Mouse (Mus musculus) ES-E14 (cell line): Measurements from ENCODE around the gene Efna3. TPM values are rescaled to one million over a fixed set of nuclear protein-coding genes. Genes with fewer than 3 reads are reported as not detected.

Source experiments
- DNase-seq: peaks from one replicate; pipeline ENCODE4 v3.0.0-alpha.2; 2013; ENCODE audit warnings: low read depth, low spot score
- H3K27ac ChIP-seq: 2 replicates; pipeline ENCODE4 v1.5.1; 2012; ENCODE audit warnings: low read depth, mild to moderate bottlenecking, low read length, moderate library complexity, mixed read lengths; ENCODE audit not compliant: poor library complexity, insufficient read depth, severe bottlenecking
- H3K36me3 ChIP-seq: 2 replicates; pipeline ENCODE4 v1.6.1; 2012; ENCODE audit warnings: mild to moderate bottlenecking, low read length, moderate library complexity, mixed read lengths; ENCODE audit not compliant: control insufficient read depth, poor library complexity, insufficient read depth, severe bottlenecking
- H3K4me1 ChIP-seq, 2 experiments: fragments of 150-350 bp in 1 of 2; sonication (generic) in 1 of 2; 2 replicates each; pipeline ENCODE4 v1.6.1; 2012; ENCODE audit warnings: low read length in 2 of 2, mild to moderate bottlenecking in 1 of 2, mixed read lengths in 1 of 2; ENCODE audit not compliant: control insufficient read depth in 2 of 2, insufficient read depth in 2 of 2, poor library complexity in 1 of 2
- H3K4me3 ChIP-seq, 2 experiments: fragments of 150-350 bp in 1 of 2; sonication (generic) in 1 of 2; 2 replicates each; pipeline ENCODE4 v1.5.1; 2012; ENCODE audit warnings: low read length in 2 of 2, low read depth in 1 of 2, mild to moderate bottlenecking in 1 of 2, mixed read lengths in 1 of 2; ENCODE audit not compliant: insufficient read depth in 1 of 2, poor library complexity in 1 of 2, severe bottlenecking in 1 of 2
- H3K9ac ChIP-seq: 2 replicates; pipeline ENCODE4 v1.6.1; 2012; ENCODE audit warnings: low read depth, mild to moderate bottlenecking, low read length, mixed read lengths; ENCODE audit not compliant: poor library complexity, insufficient read depth, severe bottlenecking
- H3K9me3 ChIP-seq: fragments of 150-350 bp; sonication (generic); 2 replicates; pipeline ENCODE4 v1.6.1; 2012; ENCODE audit warnings: low read depth, mild to moderate bottlenecking, low read length; ENCODE audit not compliant: control insufficient read depth, insufficient read depth
- CHD2 ChIP-seq: IDR thresholded peaks from 2 replicates; pipeline ENCODE4 v1.6.1; 2014; ENCODE audit warnings: mild to moderate bottlenecking, low read depth, low read length, inconsistent platforms
- HCFC1 ChIP-seq: IDR thresholded peaks from 2 replicates; pipeline ENCODE4 v1.6.1; 2012; ENCODE audit warnings: low read length, inconsistent platforms, borderline replicate concordance; ENCODE audit not compliant: insufficient read depth
- MAFK ChIP-seq: IDR thresholded peaks from 2 replicates; pipeline ENCODE4 v1.6.1; 2014; ENCODE audit warnings: mild to moderate bottlenecking, low read depth, low read length, inconsistent platforms; ENCODE audit not compliant: insufficient read depth
- ZC3H11A ChIP-seq: IDR thresholded peaks from 2 replicates; pipeline ENCODE4 v1.6.1; 2012; ENCODE audit warnings: low read depth, mild to moderate bottlenecking, inconsistent platforms, low read length, borderline replicate concordance
- ZNF384 ChIP-seq: IDR thresholded peaks from 2 replicates; pipeline ENCODE4 v1.6.1; 2012; ENCODE audit warnings: low read depth, low read length, inconsistent platforms
- in situ Hi-C, 2 experiments: fragments of 600-800 bp; cut with MboI; formaldehyde crosslinking; loops; one replicate each; pipeline ENCODE4 v1.15.1; 2025; ENCODE audit warnings: low sequenced_read_pairs in 2 of 2, inconsistent platforms in 1 of 2; ENCODE audit not compliant: unreplicated experiment in 2 of 2
- total RNA-seq: library from RNA; depleted of rRNA; stranded (reverse); fragments of 300-350 nt; gene quantifications from 2 replicates; pipeline ENCODE4 v1.2.3, GENCODE M21; 2012

The Efna3 gene
- total RNA-seq, 1 experiment: 7.5 TPM

DNA sequence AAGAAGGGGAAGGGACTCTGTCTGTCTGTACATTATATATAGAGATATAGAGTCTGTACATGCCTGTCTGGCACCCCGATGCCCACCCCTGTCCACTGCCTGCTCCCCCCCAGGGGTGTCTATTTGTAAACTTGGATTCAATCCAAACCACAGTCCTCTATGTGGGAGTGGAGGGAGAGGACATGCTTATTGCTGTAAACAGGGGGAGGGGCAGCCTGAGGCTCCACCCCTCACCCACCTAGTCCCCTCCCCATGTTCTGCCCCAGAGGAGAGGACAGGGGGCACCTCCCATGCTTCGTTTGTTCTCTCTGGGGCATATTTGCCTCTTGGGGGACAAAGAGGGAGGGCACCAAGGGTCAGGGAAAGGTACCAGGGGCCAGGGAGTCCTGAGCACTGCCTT, 8.0 kb downstream of the Efna3 start:
- H3K27ac ChIP-seq: 0 out of 2 replicates have a peak overlapping the region, but pooled peaks have one; percentile 7
- TF ChIP-seq MAFK: no peak
- no peak for TF ChIP-seq ZNF384
- TF ChIP-seq HCFC1: no peak
- TF ChIP-seq ZC3H11A: no peak
- TF ChIP-seq CHD2: no peak
- peaks cover 0 to 22% of the 10 kb centered on the region in 2 experiments; a peak in 2 of 4 replicates for H3K4me1 ChIP-seq
- peak overlapping the region; percentile 50 to 66; a peak in 3 of 4 replicates for H3K4me3 ChIP-seq
- H3K9me3 ChIP-seq: no peaks in the 10 kb centered on the region
- DNase-seq: no peak
- in situ Hi-C loops: no loop called here
- H3K9ac ChIP-seq: no peak overlapping the region; the same call in 1 of the 2 replicates
- no peaks in the 10 kb centered on the region for H3K36me3 ChIP-seq

DNA sequence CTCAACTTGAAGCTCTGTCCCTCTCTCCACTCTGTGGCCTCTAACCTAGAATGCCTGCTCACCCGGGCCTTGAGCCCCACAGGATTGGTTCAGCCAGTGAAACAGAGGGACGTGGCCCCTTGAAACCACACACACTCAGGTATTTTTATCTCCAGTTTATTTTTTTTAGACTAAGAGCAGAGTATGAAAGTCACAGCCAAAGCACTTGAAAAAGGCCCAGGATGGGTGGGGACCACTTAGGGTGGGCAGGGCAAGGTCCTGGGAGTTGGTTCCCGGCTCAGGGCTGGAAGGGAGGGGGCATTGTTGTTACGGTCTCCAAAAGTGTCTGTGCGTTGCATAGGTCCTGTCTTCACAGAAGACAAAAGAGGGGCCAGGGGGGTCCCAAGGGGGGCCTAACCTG, 8.4 kb downstream of the Efna3 start:
- in situ Hi-C loops: no loop called here
- no peak overlapping the region for H3K27ac ChIP-seq
- TF ChIP-seq HCFC1 (no peak), MAFK (no peak), CHD2 (no peak)
- DNase-seq: no peak
- no peaks in the 10 kb centered on the region for H3K36me3 ChIP-seq
- 0 out of 4 replicates have a peak overlapping the region, but pooled peaks of 1 of the 2 experiments have one; percentile 4 for H3K4me3 ChIP-seq
- H3K9me3 ChIP-seq: no peaks in the 10 kb centered on the region
- H3K4me1 ChIP-seq: peaks cover 0 to 22% of the 10 kb centered on the region in 2 experiments; a peak in 2 of 4 replicates
- H3K9ac ChIP-seq: no peak overlapping the region

DNA sequence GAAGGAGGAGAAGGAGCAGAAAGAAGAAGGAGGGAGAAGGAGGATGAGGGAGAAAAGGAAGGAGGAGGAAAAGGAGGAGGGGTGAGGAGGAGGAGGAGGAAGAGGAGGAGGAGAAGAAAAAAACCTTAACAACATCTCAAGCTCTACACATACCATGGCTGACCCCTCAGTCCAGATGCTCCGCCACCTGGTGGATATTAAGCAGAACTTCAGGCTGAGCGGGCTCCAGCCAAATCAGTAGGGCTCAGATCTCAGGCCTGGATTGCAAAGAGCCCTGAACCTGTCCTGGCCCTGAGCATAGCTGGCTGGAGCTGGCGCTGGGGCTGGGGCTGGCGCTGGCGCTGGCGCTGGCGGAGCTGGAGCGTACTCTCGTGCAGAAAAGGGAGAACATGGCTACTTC, 14.7 kb downstream of the Efna3 start:
- peak; percentile 77 for TF ChIP-seq ZNF384
- TF ChIP-seq CHD2: no peak
- TF ChIP-seq ZC3H11A: peak; percentile 33; the same call in 1 of the 2 replicates
- H3K4me3 ChIP-seq: no peak overlapping the region
- no peaks in the 10 kb centered on the region for H3K9me3 ChIP-seq
- peak; percentile 86 for DNase-seq
- peaks cover 2 to 11% of the 10 kb centered on the region in 2 experiments; a peak in 2 of 4 replicates for H3K4me1 ChIP-seq
- peak overlapping the region; percentile 27; the same call in 1 of the 2 replicates for H3K9ac ChIP-seq
- in situ Hi-C loops: no loop called here
- no peaks in the 10 kb centered on the region for H3K36me3 ChIP-seq
- H3K27ac ChIP-seq: no peak overlapping the region

DNA sequence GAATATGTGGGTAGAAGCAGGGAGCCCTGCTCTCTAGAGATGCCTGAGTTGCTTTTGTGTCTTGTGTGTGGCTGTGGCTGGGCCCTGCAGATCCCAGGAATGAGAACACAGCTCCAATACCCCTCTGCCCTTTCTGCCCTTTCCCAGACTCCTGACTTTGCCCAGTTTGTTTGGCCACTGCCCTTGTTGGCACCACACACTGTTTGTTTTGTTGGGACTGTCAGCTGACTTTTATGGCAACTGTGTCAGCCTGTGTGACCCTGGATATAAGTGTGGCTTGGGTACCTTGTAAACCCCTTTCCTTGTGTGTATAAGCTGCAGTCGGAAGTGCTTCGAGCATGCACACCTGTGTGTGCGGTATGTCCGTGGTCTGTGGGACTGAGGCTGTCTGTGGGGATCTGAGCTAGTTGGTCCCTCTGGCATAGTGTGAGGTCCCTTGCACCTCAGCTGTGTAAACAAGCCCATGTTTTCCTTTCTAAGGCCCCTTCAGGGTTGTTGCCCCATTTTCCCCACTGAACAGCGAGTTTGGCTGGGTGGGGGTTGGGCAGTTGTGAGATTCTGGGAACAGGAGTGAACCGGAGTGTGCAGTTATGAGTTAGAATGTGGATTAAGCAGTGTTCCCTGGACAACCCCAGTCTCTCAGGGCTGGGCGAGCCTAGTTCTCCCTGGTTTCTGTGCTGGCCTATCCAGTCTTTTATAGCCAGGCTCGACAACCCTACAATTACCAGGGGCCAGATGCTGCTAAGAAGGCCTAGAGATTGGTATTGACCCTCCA, 17.0 kb downstream of the Efna3 start:
- no peak overlapping the region for H3K9ac ChIP-seq
- no peak for DNase-seq
- H3K36me3 ChIP-seq: no peaks in the 10 kb centered on the region
- no peak overlapping the region for H3K4me3 ChIP-seq
- H3K9me3 ChIP-seq: no peaks in the 10 kb centered on the region
- no peak overlapping the region for H3K27ac ChIP-seq
- in situ Hi-C loops: no loop called here
- TF ChIP-seq ZNF384 (no peak), CHD2 (no peak), HCFC1 (no peak)
- peaks cover 2 to 11% of the 10 kb centered on the region in 2 experiments; a peak in 2 of 4 replicates for H3K4me1 ChIP-seq

DNA sequence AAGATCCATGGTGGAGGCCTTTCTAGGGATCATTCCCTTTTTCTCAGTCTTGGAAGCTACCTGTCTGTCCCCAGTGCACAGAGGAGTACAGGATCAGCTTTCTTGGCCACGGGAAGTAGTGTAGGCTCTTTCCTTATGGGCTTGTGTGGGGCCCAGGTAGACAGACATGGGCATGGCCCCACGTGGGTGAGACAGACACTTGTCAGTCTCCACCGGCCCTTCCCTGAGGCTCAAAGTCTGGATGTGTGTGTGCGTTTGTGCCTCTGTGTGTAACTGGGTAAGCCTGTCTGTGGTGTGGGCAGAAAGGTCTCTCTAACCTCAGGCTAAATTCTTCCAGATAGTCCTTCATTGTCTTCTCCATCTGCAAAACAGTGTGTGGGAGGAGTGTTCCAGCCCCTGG, 17.7 kb downstream of the Efna3 start:
- Histone ChIP-seq H3K4me3 (no peak overlapping the region), H3K27ac (no peak overlapping the region), H3K9ac (no peak overlapping the region), H3K36me3 (no peaks in the 10 kb centered on the region), H3K4me1 (peaks cover 2 to 11% of the 10 kb centered on the region in 2 experiments; a peak in 2 of 4 replicates), H3K9me3 (no peaks in the 10 kb centered on the region)
- DNase-seq: no peak
- TF ChIP-seq MAFK (no peak), ZC3H11A (no peak), HCFC1 (no peak), CHD2 (no peak), ZNF384 (no peak)
- in situ Hi-C loops: no loop called here
